Mouse (Mus musculus) WW6 (cell line): ENCODE results near the gene Itk.

ENCODE experiments used
- DNase-seq: peaks from one replicate; pipeline ENCODE4 v3.0.0-alpha.2; 2013; ENCODE audit warnings: low read depth, low spot score

The Itk gene

GRCm38 (mm10) chr11:46276778-46277177 is 112.5 kb downstream of the Itk start:
- peak; percentile 86 for DNase-seq

GRCm38 (mm10) chr11:46276168-46276567 is 113.1 kb downstream of the Itk start:
- no peak for DNase-seq

GRCm38 (mm10) chr11:46275302-46275701 is 114.0 kb downstream of the Itk start:
- peak; percentile 65 for DNase-seq
